Mouse (Mus musculus) myocyte (in vitro differentiated cells): ENCODE data around the gene Wnt10a.

Experiments
- CEBPB ChIP-seq: IDR thresholded peaks from 2 replicates; pipeline ENCODE4 v1.6.1; 2011; ENCODE audit warnings: mild to moderate bottlenecking, moderate library complexity; ENCODE audit not compliant: poor library complexity, insufficient read depth, severe bottlenecking
- E2F4 ChIP-seq: IDR thresholded peaks from one replicate; pipeline ENCODE4 v1.6.1; 2011; ENCODE audit warnings: mild to moderate bottlenecking, control low read depth, moderate library complexity; ENCODE audit not compliant: insufficient read depth
- MAX ChIP-seq: IDR thresholded peaks from one replicate; pipeline ENCODE4 v1.6.1; 2011; ENCODE audit warnings: low read depth, mild to moderate bottlenecking, control low read depth
- POLR2A ChIP-seq: IDR thresholded peaks from one replicate; pipeline ENCODE4 v1.6.1; 2011; ENCODE audit warnings: low read depth, mild to moderate bottlenecking, control low read depth, moderate library complexity; ENCODE audit not compliant: insufficient read length
- POLR2AphosphoS2 ChIP-seq: IDR thresholded peaks from one replicate; pipeline ENCODE4 v1.6.1; 2011; ENCODE audit warnings: low read depth, control low read depth; ENCODE audit not compliant: insufficient read length
- REST ChIP-seq: IDR thresholded peaks from one replicate; pipeline ENCODE4 v1.6.1; 2011; ENCODE audit warnings: mild to moderate bottlenecking, control low read depth, moderate library complexity; ENCODE audit not compliant: insufficient read depth, insufficient read length
- SRF ChIP-seq: IDR thresholded peaks from one replicate; pipeline ENCODE4 v1.6.1; 2011; ENCODE audit warnings: low read depth; ENCODE audit not compliant: control insufficient read depth, insufficient read length
- TCF12 ChIP-seq: IDR thresholded peaks from one replicate; pipeline ENCODE4 v1.6.1; 2011; ENCODE audit warnings: mild to moderate bottlenecking, control low read depth; ENCODE audit not compliant: poor library complexity, insufficient read depth, severe bottlenecking
- TCF3 ChIP-seq: IDR thresholded peaks from one replicate; pipeline ENCODE4 v1.6.1; 2011; ENCODE audit warnings: low read depth, control low read depth; ENCODE audit not compliant: insufficient read length
- USF1 ChIP-seq: IDR thresholded peaks from one replicate; pipeline ENCODE4 v1.6.1; 2011; ENCODE audit warnings: low read depth, mild to moderate bottlenecking, control low read depth, moderate library complexity

- TF ChIP-seq USF1 = no peak
- no peak for TF ChIP-seq CEBPB
- TF ChIP-seq MAX = no peak
- TF ChIP-seq TCF12 = no peak
- no peak for TF ChIP-seq POLR2AphosphoS2
- TF ChIP-seq POLR2A = no peak
- TF ChIP-seq SRF = no peak
- TF ChIP-seq TCF3 = no peak
- no peak for TF ChIP-seq REST
- no peak for TF ChIP-seq E2F4
Observed at GRCm38 (mm10) chr1:74800424-74800888, 9.1 kb downstream of the Wnt10a start.
